Mouse (Mus musculus) Patski (cell line): ENCODE measurements around the gene Lurap1l. TPM values are rescaled to one million over a fixed set of nuclear protein-coding genes. Genes with fewer than 3 reads are reported as not detected.

Experiments used
- ATAC-seq: fragments of 100-300 bp; one replicate; pipeline ENCODE4 v1.8.0; 2021
- CTCF ChIA-PET: fragments of 350-600 bp; sonication (Branson Sonifier 250); formaldehyde crosslinking; loops from one replicate; lab custom pipeline; 2022; ENCODE audit warnings: inconsistent platforms; lab: Charles Lee
- POLR2A ChIA-PET: fragments of 350-600 bp; sonication (Branson Sonifier 250); formaldehyde crosslinking; loops from one replicate; lab custom pipeline; 2022; ENCODE audit warnings: antibody characterized with exemption, inconsistent platforms; lab: Charles Lee
- DNase-seq: peaks from one replicate; pipeline ENCODE4 v3.0.0-alpha.2; 2011; ENCODE audit warnings: low read depth, low spot score
- H3K27me3 ChIP-seq: fragments of 371-371 bp; one replicate; pipeline ENCODE4 v1.5.1; 2021
- CTCF ChIP-seq: fragments of 100-300 bp; IDR thresholded peaks from one replicate; pipeline ENCODE4 v1.5.1; 2021
- in situ Hi-C: fragments of 300-500 bp; cut with MboI; formaldehyde crosslinking; loops from 3 replicates; pipeline ENCODE4 v1.11.1; 2018; ENCODE audit warnings: low pct_unique_long_range_greater_than_20kb, mixed read lengths
- polyA plus RNA-seq: library from polyadenylated mRNA; unstranded; gene quantifications from one replicate; pipeline ENCODE4 v1.2.3, GENCODE M21; 2021

Gene Lurap1l
- polyA plus RNA-seq, 1 experiment from 2014 or later: 15.0 TPM

GRCm38 (mm10) chr4:80971846-80972245, 61.4 kb downstream of the Lurap1l start:
- POLR2A ChIA-PET: interaction anchor here (0.6 kb wide), 1 partner anchor 118 kb away, joined by 3 read pairs; no protein-coding TSS in a partner anchor
- in situ Hi-C loops: no loop called here
- DNase-seq (no peak), ATAC-seq (no peak)
- no peak for TF ChIP-seq CTCF
- H3K27me3 ChIP-seq: no peaks in the 10 kb centered on the region
- CTCF ChIA-PET: interaction anchor here (2.5 kb wide), 1 partner anchor 14 kb away, joined by 10 read pairs; no protein-coding TSS in a partner anchor

- no peak for ATAC-seq
- no peaks in the 10 kb centered on the region for H3K27me3 ChIP-seq
- no peak for TF ChIP-seq CTCF
- in situ Hi-C loops: no loop called here
- ChIA-PET CTCF (no interaction called here), POLR2A (no interaction called here)
- no peak for DNase-seq
Observed at GRCm38 (mm10) chr4:80973896-80974295, 63.5 kb downstream of the Lurap1l start.

- H3K27me3 ChIP-seq: no peaks in the 10 kb centered on the region
- ATAC-seq (no peak), DNase-seq (no peak)
- in situ Hi-C loops: no loop called here
- TF ChIP-seq CTCF: no peak
- CTCF ChIA-PET: no interaction called here
- POLR2A ChIA-PET: no interaction called here
Observed at GRCm38 (mm10) chr4:80990819-80991218, 80.4 kb downstream of the Lurap1l start.

GRCm38 (mm10) chr4:81003528-81003927, 93.1 kb downstream of the Lurap1l start:
- H3K27me3 ChIP-seq: no peaks in the 10 kb centered on the region
- in situ Hi-C loops: no loop called here
- TF ChIP-seq CTCF: no peak
- ChIA-PET POLR2A (no interaction called here), CTCF (interaction anchor here (1.1 kb wide), 1 partner anchor 9 kb away, joined by 3 read pairs; no protein-coding TSS in a partner anchor)
- ATAC-seq (no peak), DNase-seq (no peak)

Other genes starting within 250 kb of the Lurap1l start
- gene Tyrp1, start 76.5 kb upstream of the Lurap1l start, polyA plus RNA-seq: 0.36 TPM